Mouse (Mus musculus): Measurements from ENCODE around the gene Abcc10. TPM values are rescaled to one million over a fixed set of nuclear protein-coding genes. Genes with fewer than 3 reads are reported as not detected.

Abcc10 gene
- polyA plus RNA-seq, 1 experiment from 2014 or later: 6.6 TPM

GRCm38 (mm10) chr17:46309835-46310234 is 18.3 kb downstream of the Abcc10 start:
- Histone ChIP-seq H3K4me1 (peaks cover 4% of the 10 kb centered on the region; the same call in 1 of the 2 replicates), H3K9me3 (no peaks in the 10 kb centered on the region), H3K36me3 (replicated peaks) (0 out of 2 replicates have a peak, but pooled peaks cover 4% of the 10 kb centered on the region), H3K4me3 (no peak overlapping the region), H3K27ac (replicated peaks) (no peak overlapping the region), H3K27me3 (replicated peaks; ENCODE audit: low read depth, poor library complexity, severe bottlenecking) (no peaks in the 10 kb centered on the region)
- 79% methylated on average over 12 of the region's 12 CpGs for WGBS
- DNase-seq (ENCODE audit: low spot score): no peak

GRCm38 (mm10) chr17:46306956-46307355 is 21.2 kb downstream of the Abcc10 start:
- 92% methylated on average over 15 of the region's 15 CpGs for WGBS
- DNase-seq (ENCODE audit: low spot score): no peak
- Histone ChIP-seq H3K36me3 (replicated peaks) (peaks cover 7% of the 10 kb centered on the region; the same call in 1 of the 2 replicates), H3K27me3 (replicated peaks; ENCODE audit: low read depth, poor library complexity, severe bottlenecking) (no peaks in the 10 kb centered on the region), H3K9me3 (no peaks in the 10 kb centered on the region), H3K27ac (replicated peaks) (no peak overlapping the region), H3K4me1 (peaks cover 16% of the 10 kb centered on the region), H3K4me3 (no peak overlapping the region)

- no peak overlapping the region for H3K4me3 ChIP-seq
- peaks cover 20% of the 10 kb centered on the region for H3K27me3 ChIP-seq (replicated peaks; ENCODE audit: low read depth, poor library complexity, severe bottlenecking)
- DNase-seq (ENCODE audit: low spot score): no peak
- no peak overlapping the region for H3K27ac ChIP-seq (replicated peaks)
- H3K36me3 ChIP-seq (replicated peaks): peaks cover 7% of the 10 kb centered on the region; the same call in 1 of the 2 replicates
- peaks cover 14% of the 10 kb centered on the region for H3K4me1 ChIP-seq
- H3K9me3 ChIP-seq: no peaks in the 10 kb centered on the region
- 87% methylated on average over 9 of the region's 9 CpGs for WGBS
Observed at GRCm38 (mm10) chr17:46304184-46304583, 24.0 kb downstream of the Abcc10 start.

GRCm38 (mm10) chr17:46301892-46302291 is 26.3 kb downstream of the Abcc10 start:
- Histone ChIP-seq H3K27ac (replicated peaks) (no peak overlapping the region), H3K4me1 (peaks cover 37% of the 10 kb centered on the region), H3K9me3 (no peaks in the 10 kb centered on the region), H3K27me3 (replicated peaks; ENCODE audit: low read depth, poor library complexity, severe bottlenecking) (peaks cover 42% of the 10 kb centered on the region), H3K4me3 (no peak overlapping the region), H3K36me3 (replicated peaks) (peaks cover 6% of the 10 kb centered on the region; the same call in 1 of the 2 replicates)
- no peak for DNase-seq (ENCODE audit: low spot score)
- WGBS: 77% methylated on average over 12 of the region's 12 CpGs

GRCm38 (mm10) chr17:46298220-46298913 is 29.8 kb downstream of the Abcc10 start:
- Histone ChIP-seq H3K27me3 (replicated peaks; ENCODE audit: low read depth, poor library complexity, severe bottlenecking) (peaks cover 78% of the 10 kb centered on the region), H3K4me1 (peaks cover 28% of the 10 kb centered on the region), H3K4me3 (peak overlapping the region; percentile 72), H3K27ac (replicated peaks) (peak overlapping the region; percentile 66; the same call in 1 of the 2 replicates), H3K9me3 (no peaks in the 10 kb centered on the region), H3K36me3 (replicated peaks) (no peaks in the 10 kb centered on the region)
- DNase-seq (ENCODE audit: low spot score): peak; percentile 91
- WGBS: under 1% methylated on average over 48 of the region's 48 CpGs

- peak; percentile 53 for DNase-seq (ENCODE audit: low spot score)
Observed at GRCm38 (mm10) chr17:46297364-46298219, 30.6 kb downstream of the Abcc10 start, which contains the start of gene Dlk2. Dlk2 (plus strand) TSS chr17:46297421.

GRCm38 (mm10) chr17:46297028-46297363 is 31.2 kb downstream of the Abcc10 start:
- no peaks in the 10 kb centered on the region for H3K9me3 ChIP-seq

More at GRCm38 (mm10) chr17:46297364-46298219, 30.6 kb downstream of the Abcc10 start, which contains the start of gene Dlk2:
- WGBS: under 1% methylated on average over 85 of the region's 86 CpGs
- H3K4me1 ChIP-seq: peaks cover 25% of the 10 kb centered on the region
- no peaks in the 10 kb centered on the region for H3K9me3 ChIP-seq
- H3K27ac ChIP-seq (replicated peaks): peak within 1 kb of the TSS; percentile 66
- peak within 1 kb of the TSS; percentile 72 for H3K4me3 ChIP-seq
- no peaks in the 10 kb centered on the region for H3K36me3 ChIP-seq (replicated peaks)
- peaks cover 85% of the 10 kb centered on the region for H3K27me3 ChIP-seq (replicated peaks; ENCODE audit: low read depth, poor library complexity, severe bottlenecking)

GRCm38 (mm10) chr17:46296601-46297000 is 31.6 kb downstream of the Abcc10 start:
- no peak for DNase-seq (ENCODE audit: low spot score)
- Histone ChIP-seq H3K4me3 (no peak overlapping the region), H3K36me3 (replicated peaks) (no peaks in the 10 kb centered on the region), H3K27ac (replicated peaks) (no peak overlapping the region), H3K4me1 (peaks cover 25% of the 10 kb centered on the region), H3K9me3 (no peaks in the 10 kb centered on the region), H3K27me3 (replicated peaks; ENCODE audit: low read depth, poor library complexity, severe bottlenecking) (peaks cover 94% of the 10 kb centered on the region)
- 52% methylated on average over 6 of the region's 6 CpGs for WGBS

More at GRCm38 (mm10) chr17:46297028-46297363, 31.2 kb downstream of the Abcc10 start:
- Histone ChIP-seq H3K27me3 (replicated peaks; ENCODE audit: low read depth, poor library complexity, severe bottlenecking) (peaks cover 91% of the 10 kb centered on the region), H3K4me3 (peak overlapping the region; percentile 72), H3K4me1 (peaks cover 25% of the 10 kb centered on the region), H3K36me3 (replicated peaks) (no peaks in the 10 kb centered on the region), H3K27ac (replicated peaks) (no peak overlapping the region)
- no peak for DNase-seq (ENCODE audit: low spot score)
- WGBS: 13% methylated on average over 6 of the region's 6 CpGs

GRCm38 (mm10) chr17:46287678-46288095 is 40.5 kb downstream of the Abcc10 start:
- Histone ChIP-seq H3K4me3 (peak overlapping the region; percentile 29), H3K27me3 (replicated peaks; ENCODE audit: low read depth, poor library complexity, severe bottlenecking) (peaks cover 12% of the 10 kb centered on the region; the same call in 1 of the 2 replicates), H3K27ac (replicated peaks) (peak overlapping the region; percentile 81), H3K9me3 (no peaks in the 10 kb centered on the region), H3K4me1 (peaks cover 32% of the 10 kb centered on the region), H3K36me3 (replicated peaks) (no peaks in the 10 kb centered on the region)
- 67% methylated on average over 11 of the region's 11 CpGs for WGBS
- DNase-seq (ENCODE audit: low spot score): peak; percentile 60

GRCm38 (mm10) chr17:46285407-46285806 is 42.7 kb downstream of the Abcc10 start:
- H3K36me3 ChIP-seq (replicated peaks): peaks cover 8% of the 10 kb centered on the region
- DNase-seq (ENCODE audit: low spot score): no peak
- no peak overlapping the region for H3K27ac ChIP-seq (replicated peaks)
- H3K9me3 ChIP-seq: no peaks in the 10 kb centered on the region
- 74% methylated on average over 6 of the region's 6 CpGs for WGBS
- no peak overlapping the region for H3K4me3 ChIP-seq
- H3K27me3 ChIP-seq (replicated peaks; ENCODE audit: low read depth, poor library complexity, severe bottlenecking): no peaks in the 10 kb centered on the region
- peaks cover 50% of the 10 kb centered on the region for H3K4me1 ChIP-seq

GRCm38 (mm10) chr17:46284653-46285052 is 43.5 kb downstream of the Abcc10 start:
- Histone ChIP-seq H3K9me3 (no peaks in the 10 kb centered on the region), H3K27ac (replicated peaks) (no peak overlapping the region), H3K4me3 (no peak overlapping the region), H3K36me3 (replicated peaks) (peaks cover 16% of the 10 kb centered on the region), H3K27me3 (replicated peaks; ENCODE audit: low read depth, poor library complexity, severe bottlenecking) (no peaks in the 10 kb centered on the region), H3K4me1 (peaks cover 50% of the 10 kb centered on the region)
- no peak for DNase-seq (ENCODE audit: low spot score)
- 64% methylated on average over 7 of the region's 7 CpGs for WGBS

GRCm38 (mm10) chr17:46283911-46284310 is 44.2 kb downstream of the Abcc10 start:
- WGBS: 89% methylated on average over 8 of the region's 8 CpGs
- Histone ChIP-seq H3K27ac (replicated peaks) (no peak overlapping the region), H3K27me3 (replicated peaks; ENCODE audit: low read depth, poor library complexity, severe bottlenecking) (no peaks in the 10 kb centered on the region), H3K9me3 (no peaks in the 10 kb centered on the region), H3K36me3 (replicated peaks) (peaks cover 23% of the 10 kb centered on the region), H3K4me1 (peaks cover 54% of the 10 kb centered on the region), H3K4me3 (no peak overlapping the region)
- no peak for DNase-seq (ENCODE audit: low spot score)
